Mouse (Mus musculus) spleen, postnatal 4 days (tissue): ENCODE results near the gene Setd7.

Experiments
- DNase-seq, 2 experiments: peaks; one replicate each; pipeline ENCODE4 v3.0.0; 2022; ENCODE audit warnings: low spot score in 2 of 2

Setd7 gene

DNA sequence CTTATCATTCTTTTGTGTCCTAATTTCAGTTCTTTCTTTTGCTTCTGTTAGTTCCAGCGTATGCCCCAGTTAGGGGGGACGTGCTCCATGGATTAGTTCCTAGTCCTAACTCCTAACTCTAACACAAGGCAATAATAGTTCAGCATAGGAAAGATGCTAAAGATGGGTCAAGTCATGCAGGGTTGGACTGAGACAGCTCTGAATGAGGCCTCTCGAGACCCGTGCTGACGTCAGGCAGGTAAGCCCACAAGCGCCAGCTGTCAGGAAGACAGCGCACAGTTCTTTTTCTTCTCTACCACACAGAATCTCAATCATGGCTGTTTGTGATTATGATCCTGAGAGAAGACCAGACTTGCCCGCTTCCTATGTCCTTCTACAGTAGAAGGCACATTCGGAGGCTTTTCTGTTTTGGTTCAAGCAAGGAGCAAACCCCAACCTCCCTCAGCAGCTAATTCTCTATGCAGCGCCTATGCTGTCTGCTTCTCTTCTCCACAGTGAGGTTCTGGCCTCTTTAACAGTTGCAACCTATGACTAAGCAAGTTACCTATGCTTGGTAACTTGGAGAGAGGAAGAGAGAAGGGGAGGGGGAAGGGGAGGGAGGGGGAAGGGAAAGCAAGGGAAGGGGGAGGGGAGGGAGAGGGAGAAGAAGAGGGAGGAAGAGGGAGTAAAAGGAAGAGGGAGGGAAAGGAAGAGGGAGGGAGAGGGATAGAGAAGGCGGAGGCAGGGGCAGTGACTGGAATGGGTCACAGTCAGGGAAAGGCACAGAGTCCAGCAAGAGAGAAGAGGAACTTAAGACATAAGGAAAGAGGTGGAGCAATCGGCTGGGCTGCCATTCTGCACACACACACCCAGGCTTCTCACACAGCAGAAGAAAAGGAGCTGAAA, 42.6 kb downstream of the Setd7 start:
- DNase-seq, result peak in 1 of 2 experiments; percentile 62

GRCm38 (mm10) chr3:51517467-51517866, 43.2 kb downstream of the Setd7 start:
- DNase-seq, result no peak

GRCm38 (mm10) chr3:51511983-51512382, 48.7 kb downstream of the Setd7 start:
- DNase-seq, result no peak

DNA sequence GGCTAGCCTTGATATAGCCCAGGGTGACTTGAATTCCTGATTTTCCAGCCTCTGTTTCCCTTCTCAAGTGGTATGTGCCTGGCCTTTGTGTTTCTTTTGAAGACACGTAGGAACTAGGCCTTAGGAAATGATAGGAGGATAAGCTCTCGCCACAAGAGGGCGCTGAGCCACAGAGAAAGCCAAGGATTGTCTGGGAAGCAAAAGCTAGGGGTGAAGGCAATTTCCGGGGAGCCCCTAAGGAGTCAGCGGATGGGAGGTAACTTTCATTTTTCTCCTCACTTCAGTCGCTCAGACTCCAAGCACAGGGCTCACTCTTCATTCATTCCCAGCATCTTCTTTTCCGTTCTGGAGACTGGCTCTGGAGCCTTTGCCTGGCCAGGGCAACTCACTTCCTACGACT, 49.8 kb downstream of the Setd7 start:
- DNase-seq, result peak; percentile 68 to 86

GRCm38 (mm10) chr3:51505465-51505864, 55.2 kb downstream of the Setd7 start:
- no peak for DNase-seq

- no peak for DNase-seq
These were observed 56.2 kb downstream of the Setd7 start for GRCm38 (mm10) chr3:51504385-51504952.

DNA sequence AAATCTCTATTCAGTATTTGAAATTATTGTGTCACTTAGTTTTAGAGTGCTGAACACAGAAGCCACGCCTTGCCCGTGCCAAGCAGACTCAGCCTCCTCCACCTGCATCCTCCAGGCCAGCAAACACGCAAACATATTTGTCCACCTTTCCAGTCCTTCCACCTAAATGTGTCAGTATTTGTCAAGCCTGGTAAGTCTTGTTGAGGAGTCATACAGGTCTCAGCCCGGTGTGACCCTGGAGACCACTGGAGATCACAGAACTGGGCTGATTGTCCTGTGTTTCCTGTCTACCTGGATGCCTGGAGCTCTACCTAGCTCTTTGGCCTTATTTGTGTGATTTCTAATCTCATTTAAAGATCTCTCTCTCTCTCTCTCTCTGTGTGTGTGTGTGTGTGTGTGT, 60.8 kb downstream of the Setd7 start:
- no peak for DNase-seq

- DNase-seq, result no peak
These were observed 62.0 kb downstream of the Setd7 start for GRCm38 (mm10) chr3:51498659-51499058.

DNA sequence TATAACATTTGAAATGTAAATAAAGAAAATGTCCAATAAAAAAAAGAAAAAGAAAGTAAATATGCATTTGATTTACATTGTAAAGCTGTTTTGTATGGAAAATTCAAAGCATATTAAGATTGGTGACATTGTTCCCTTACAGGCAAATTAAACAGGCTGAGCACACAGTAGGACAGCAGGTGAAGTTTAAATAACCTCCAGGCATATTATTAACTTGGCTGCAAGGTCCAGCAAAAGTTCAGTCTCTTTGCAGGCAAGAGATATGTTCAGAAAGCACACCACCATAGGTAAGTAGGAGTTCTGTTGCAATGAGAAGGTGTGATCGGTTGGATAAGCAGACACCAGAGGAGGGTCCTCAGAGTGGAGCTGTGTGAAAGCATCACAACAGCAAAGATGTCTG, 62.7 kb downstream of the Setd7 start:
- no peak for DNase-seq

DNA sequence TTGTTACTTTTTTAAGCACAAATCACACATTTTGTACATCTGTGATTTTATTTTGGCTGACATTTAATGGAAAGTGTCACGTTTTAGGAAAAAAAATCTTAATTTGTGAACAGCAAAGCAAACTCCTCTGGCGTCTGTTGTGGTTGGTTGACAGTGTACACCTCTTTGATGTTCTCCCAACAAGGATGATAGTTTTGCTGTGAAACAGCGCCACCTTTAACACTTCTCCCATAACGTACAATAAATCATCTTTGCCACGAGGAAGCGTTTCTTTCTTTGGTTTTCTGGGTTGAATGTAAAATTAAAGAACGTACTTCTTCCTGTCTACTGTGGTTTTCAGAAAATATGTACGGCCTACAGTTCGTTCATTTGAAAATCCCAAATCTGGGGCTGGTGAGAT, 65.0 kb downstream of the Setd7 start:
- DNase-seq, result no peak

DNA sequence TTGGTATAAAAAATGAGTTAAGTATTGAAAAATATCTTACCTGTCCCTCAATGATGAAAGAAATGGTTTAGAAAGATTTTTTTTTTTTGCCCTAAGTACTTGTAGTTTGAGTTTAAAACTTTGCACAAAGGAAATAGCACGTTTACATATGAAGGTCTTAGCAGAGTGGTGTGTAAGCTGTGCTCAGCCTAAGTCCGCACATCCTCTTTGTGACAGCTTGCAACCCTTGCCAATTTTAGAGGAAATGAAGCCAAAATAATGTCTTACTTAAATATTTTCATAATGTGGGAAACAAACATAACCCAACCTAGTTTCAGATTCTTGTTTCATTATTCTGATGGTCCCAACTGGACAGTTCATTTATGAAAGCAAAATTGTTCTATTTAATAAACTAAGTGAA, 66.2 kb downstream of the Setd7 start:
- no peak for DNase-seq

DNA sequence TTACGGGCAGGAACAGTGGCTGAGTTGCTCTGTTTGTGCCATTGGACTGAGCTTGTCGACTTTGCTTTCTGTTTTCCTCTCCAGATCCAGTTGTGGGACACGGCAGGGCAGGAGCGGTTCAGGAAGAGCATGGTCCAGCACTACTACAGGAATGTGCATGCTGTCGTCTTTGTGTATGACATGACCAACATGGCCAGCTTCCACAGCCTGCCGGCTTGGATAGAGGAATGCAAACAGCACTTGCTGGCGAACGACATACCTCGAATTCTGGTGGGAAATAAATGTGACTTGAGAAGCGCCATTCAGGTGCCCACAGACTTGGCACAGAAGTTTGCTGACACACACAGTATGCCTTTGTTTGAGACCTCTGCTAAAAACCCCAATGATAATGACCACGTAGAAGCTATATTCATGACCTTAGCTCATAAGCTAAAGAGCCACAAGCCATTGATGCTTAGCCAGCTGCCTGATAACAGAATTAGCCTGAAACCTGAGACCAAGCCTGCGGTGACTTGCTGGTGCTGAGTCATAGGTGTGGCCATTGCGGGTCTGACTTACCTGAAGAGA, 67.3 kb downstream of the Setd7 start:
- no peak for DNase-seq

DNA sequence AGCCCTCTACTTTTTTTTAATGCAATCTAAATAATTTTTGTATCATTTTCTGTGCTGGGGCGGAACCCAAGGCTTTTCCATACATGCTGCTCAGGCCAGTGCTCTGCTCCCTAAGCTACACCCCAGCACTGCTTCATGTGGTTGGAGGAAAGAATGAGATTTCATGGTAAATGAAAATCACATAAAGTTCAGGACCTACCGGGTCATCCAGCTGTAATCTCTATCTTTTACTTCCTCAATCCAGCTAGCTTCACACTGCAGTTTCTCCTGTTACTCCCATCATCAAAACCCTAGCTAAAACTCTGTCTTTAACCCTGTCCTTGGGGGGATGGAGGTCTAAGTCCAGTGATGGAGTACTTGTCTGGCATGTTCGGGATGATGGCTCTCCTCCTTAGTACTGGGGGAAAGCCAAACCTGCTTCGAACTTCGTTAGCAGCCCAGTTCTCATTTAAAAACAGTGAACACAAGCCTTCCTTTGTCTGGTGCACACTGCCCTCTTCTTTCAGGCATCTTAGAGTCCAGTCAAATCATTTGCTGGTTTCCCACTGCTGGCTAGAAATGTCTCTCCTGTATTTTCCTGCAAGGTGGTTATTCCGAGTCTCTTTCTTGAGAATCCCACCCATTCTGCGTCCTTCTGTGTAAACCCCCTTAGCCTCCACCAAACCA, 70.5 kb downstream of the Setd7 start:
- no peak for DNase-seq

GRCm38 (mm10) chr3:51486491-51487195, 74.0 kb downstream of the Setd7 start:
- no peak for DNase-seq

GRCm38 (mm10) chr3:51485347-51485746, 75.3 kb downstream of the Setd7 start:
- DNase-seq, result no peak

- DNase-seq, result no peak
These were observed 76.3 kb downstream of the Setd7 start for GRCm38 (mm10) chr3:51484370-51484769.

GRCm38 (mm10) chr3:51483741-51484359, 76.8 kb downstream of the Setd7 start, which contains the start of gene Rab33b:
Gene Rab33b (plus strand): TSS chr3:51483920.
- peak; percentile 92 to 97 for DNase-seq

GRCm38 (mm10) chr3:51482781-51483180, 77.9 kb downstream of the Setd7 start:
- no peak for DNase-seq

DNA sequence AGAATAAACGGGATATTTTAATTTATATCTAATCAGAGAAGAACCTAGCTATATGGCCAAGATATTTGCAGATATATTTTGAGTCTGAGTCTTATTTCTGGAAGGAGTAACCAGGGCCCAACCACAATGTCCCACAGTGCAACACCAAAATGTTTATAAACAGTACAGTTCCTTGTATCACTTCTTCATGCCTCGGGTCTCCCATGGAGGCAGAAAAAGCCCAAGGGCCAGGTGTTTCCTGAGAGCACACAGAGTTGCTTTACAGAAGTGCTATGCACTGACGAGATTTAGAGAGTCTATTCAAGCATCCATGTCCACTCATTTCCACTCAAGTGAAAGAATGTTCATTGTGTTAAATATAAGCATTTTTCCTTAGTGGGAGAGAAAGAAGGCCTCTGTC, 78.8 kb downstream of the Setd7 start:
- no peak for DNase-seq

- peak; percentile 44 to 84 for DNase-seq
These were observed 79.6 kb downstream of the Setd7 start for GRCm38 (mm10) chr3:51481059-51481458.

DNA sequence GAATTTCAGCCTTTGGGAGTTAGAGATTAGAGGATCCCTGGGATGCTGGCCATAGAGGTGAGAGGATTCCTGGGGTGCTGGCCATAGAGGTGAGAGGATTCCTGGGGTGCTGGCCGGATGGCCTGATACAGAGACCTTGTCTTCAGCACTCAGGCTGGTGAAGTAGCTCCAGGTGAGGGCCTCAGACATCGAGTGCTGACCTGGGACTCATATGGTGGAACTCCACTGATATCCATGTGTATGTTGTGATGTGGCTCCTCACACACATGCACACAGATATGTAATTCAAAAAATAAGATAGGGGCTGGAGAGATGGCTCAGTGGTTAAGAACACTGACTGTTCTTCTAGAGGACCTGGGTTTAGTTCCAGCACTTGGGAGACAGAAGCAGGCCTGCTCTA, 80.8 kb downstream of the Setd7 start:
- no peak for DNase-seq
